22 mouse cellular contexts compared by ENCODE assay signal in the genomic region with DNA sequence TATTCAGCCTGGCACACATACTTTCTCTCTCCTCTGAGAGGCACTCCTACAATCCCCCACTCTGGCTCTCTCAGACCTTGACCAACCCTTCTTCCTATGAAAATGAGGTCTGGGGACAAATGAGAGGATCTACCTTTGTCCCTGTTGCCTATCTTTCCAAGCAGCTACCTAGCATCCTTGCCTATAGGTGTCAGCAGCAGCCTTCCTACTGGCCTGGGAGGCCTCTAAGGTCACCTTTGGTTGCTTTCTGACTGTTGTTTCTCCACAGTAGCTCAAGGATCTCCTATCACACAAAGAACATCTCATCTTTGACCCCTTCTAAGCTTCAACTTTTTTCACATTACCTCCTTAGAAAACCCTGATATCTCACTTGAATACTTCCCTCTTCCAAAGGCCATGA. TPM values are rescaled to one million over a fixed set of nuclear protein-coding genes. Genes with fewer than 3 reads are reported as not detected.
"Had no signal": no experiment of that assay in that cellular context is flagged by ENCODE, and none has a peak within 500 bp of the region (broad histone marks: within the 10 kb centered on the region; RNA-seq: fewer than 3 reads in every experiment).

No protein-coding gene starts in this region.

- H3K4me3 ChIP-seq: layer of hippocampus, adult 2 months; limb, embryonic 12.5 days; lung, embryonic 15.5 days; midbrain, embryonic 12.5 days had no signal

- H3K4me1 ChIP-seq: limb, embryonic 12.5 days; lung, embryonic 15.5 days; midbrain, embryonic 12.5 days had no signal

- DNase-seq: kidney, adult 11 months; kidney, adult 9 months; kidney, postnatal 4 days; lung, postnatal 14 days; right cerebral cortex, adult 18-20 months; right cerebral cortex, postnatal 25 days; thymus, adult 18-20 months; thymus, postnatal 36 days had no signal

- H3K4me2 ChIP-seq: limb, embryonic 12.5 days; lung, embryonic 15.5 days; midbrain, embryonic 12.5 days had no signal

- H3K27me3 ChIP-seq: limb, embryonic 12.5 days; lung, embryonic 15.5 days; midbrain, embryonic 12.5 days had no signal

- H3K36me3 ChIP-seq: limb, embryonic 12.5 days; lung, embryonic 15.5 days; midbrain, embryonic 12.5 days had no signal

- H3K9ac ChIP-seq: limb, embryonic 12.5 days; lung, embryonic 15.5 days; midbrain, embryonic 12.5 days had no signal

- H3K27ac ChIP-seq: kidney, postnatal 0 days; layer of hippocampus, adult 2 months; limb, embryonic 12.5 days; lung, embryonic 15.5 days; midbrain, embryonic 12.5 days had no signal

- H3K9me3 ChIP-seq: limb, embryonic 12.5 days; lung, embryonic 15.5 days; midbrain, embryonic 12.5 days had no signal

RNA-seq across cellular contexts. Expression of gene Akap4, which starts 10.3 kb away (rescaled TPM):
- total RNA-seq: layer of hippocampus, adult 2 months; layer of hippocampus, postnatal 10 days; left cerebral cortex, postnatal 36 days; liver, adult 2 months; megakaryocyte-erythroid progenitor cell, adult 5-6 weeks; midbrain, postnatal 0 days had no signal
- polyA plus RNA-seq: intestine, embryonic 14.5 days; kidney, postnatal 0 days; limb, embryonic 12.5 days; liver, adult 2 months; lung, embryonic 15.5 days; midbrain, embryonic 12.5 days; midbrain, postnatal 0 days; neural tube, embryonic 14.5 days; small intestine, adult 2 months; stomach, embryonic 14.5 days had no signal

RNA-seq across cellular contexts. Expression of gene Ccnb3, which starts 15.6 kb away (rescaled TPM):
- total RNA-seq: layer of hippocampus, adult 2 months; left cerebral cortex, postnatal 36 days; liver, adult 2 months; megakaryocyte-erythroid progenitor cell, adult 5-6 weeks; midbrain, postnatal 0 days had no signal
- polyA plus RNA-seq: kidney, postnatal 0 days; liver, adult 2 months; lung, embryonic 15.5 days; midbrain, embryonic 12.5 days; midbrain, postnatal 0 days; neural tube, embryonic 14.5 days; small intestine, adult 2 months; stomach, embryonic 14.5 days had no signal
